Mouse (Mus musculus): ENCODE data around the gene Cyb5rl. TPM values are rescaled to one million over a fixed set of nuclear protein-coding genes. Genes with fewer than 3 reads are reported as not detected.

Cyb5rl gene
- polyA plus RNA-seq (2011; ENCODE audit: insufficient read depth, insufficient read length, low read depth, missing spikeins): 4.8 and 5.3 TPM in 2 replicates

DNA sequence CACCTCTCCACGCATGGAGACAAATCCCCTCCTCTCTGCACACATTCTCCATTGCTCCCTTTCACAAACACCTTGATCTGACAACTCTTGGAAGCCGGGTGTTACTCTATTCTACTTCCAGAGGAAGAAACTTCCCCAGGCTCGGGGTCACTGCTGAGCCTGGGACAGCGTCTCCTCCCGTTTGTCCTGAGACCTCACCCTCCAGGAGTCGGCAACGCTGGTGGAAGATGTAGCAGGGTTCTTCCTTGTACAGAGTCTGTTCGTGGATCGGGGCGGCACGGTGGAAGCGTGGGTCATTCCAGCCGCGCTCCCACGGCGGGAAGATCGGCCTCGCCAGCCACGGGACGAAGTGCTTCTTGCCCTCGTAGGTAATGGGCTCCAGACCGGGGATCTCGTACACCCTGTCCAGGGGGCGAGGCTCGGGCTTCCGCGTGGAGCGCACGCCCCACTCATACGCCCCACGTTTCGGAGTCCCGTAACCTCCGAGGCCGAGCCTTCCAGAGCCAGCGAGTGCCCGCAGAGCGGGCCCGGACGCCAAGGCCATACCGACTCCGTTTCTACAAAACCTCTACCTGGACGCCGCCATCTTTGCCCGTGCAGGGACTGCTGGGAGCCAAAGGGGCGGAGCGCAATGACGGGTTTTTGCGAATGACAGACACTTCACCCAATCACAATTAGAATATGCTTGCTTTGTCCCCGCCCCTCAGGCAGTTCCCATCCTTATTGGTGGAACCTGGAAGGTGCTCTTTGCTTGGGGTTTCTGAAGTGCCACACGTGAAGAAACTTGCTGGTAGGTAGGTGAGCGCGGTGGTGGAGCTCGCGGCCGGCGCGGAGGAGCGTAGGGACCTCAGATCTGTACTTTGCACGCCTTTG, at the start of gene Cyb5rl, which contains the start of gene Mrpl37:
Cyb5rl (plus strand) TSS at position 737 of the 873 bp plus-strand sequence.
Mrpl37 (minus strand) TSS at position 617 of the 873 bp plus-strand sequence.
- no peaks in the 10 kb centered on the region for H3K4me1 ChIP-seq (ENCODE audit: control insufficient read depth, insufficient read depth, low read length)
- no peak for TF ChIP-seq CTCF (IDR thresholded peaks at IDR 0.05; ENCODE audit: low read depth, low read length)
- TF ChIP-seq EP300 (IDR thresholded peaks at IDR 0.05; ENCODE audit: insufficient read depth, low read depth, low read length): 0 out of 2 replicates have a peak, but pooled peaks have one; percentile 41
- peak; percentile 95 for TF ChIP-seq POLR2A (IDR thresholded peaks at IDR 0.05; ENCODE audit: insufficient read depth, low read length)
- H3K9ac ChIP-seq (ENCODE audit: low read depth, poor library complexity, severe bottlenecking): peak within 1 kb of the TSS; percentile 91
- no peak within 1 kb of the TSS for H3K27ac ChIP-seq (ENCODE audit: insufficient read depth, low read length)
- peaks cover 11% of the 10 kb centered on the region for H3K36me3 ChIP-seq (ENCODE audit: control insufficient read depth, insufficient read depth, low read length, poor library complexity, severe bottlenecking)
- peak within 1 kb of the TSS; percentile 99 for H3K4me3 ChIP-seq (ENCODE audit: low read depth, low read length)
- no peaks in the 10 kb centered on the region for H3K9me3 ChIP-seq (replicated peaks; ENCODE audit: control insufficient read depth, insufficient read depth, low read length, poor library complexity, severe bottlenecking)
- H3K27me3 ChIP-seq (ENCODE audit: control insufficient read depth, insufficient read depth, low read length, poor library complexity, severe bottlenecking): no peaks in the 10 kb centered on the region

DNA sequence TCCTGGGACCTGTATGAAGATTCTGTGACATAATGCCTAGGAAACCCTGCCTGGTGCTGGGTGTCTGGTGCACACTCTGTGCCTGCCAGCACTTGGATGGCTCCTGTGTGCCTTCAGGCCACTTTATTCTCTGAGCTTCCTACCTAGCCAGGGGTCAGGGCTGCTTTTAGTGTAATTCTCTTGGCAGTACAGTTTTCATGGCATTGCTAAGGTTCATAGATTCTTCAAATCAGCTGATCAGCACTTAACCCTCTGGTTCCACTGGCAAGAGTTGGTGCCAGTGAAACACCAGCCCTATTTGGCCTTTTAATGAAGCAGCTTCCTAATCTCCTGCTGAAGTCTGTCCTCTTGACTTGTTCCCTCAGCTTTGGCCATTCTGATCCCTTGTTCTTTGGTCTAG, 49.5 kb upstream of the Cyb5rl start:
- Histone ChIP-seq H3K9ac (ENCODE audit: low read depth, poor library complexity, severe bottlenecking) (no peak overlapping the region), H3K36me3 (ENCODE audit: control insufficient read depth, insufficient read depth, low read length, poor library complexity, severe bottlenecking) (no peaks in the 10 kb centered on the region), H3K27me3 (ENCODE audit: control insufficient read depth, insufficient read depth, low read length, poor library complexity, severe bottlenecking) (no peaks in the 10 kb centered on the region), H3K9me3 (replicated peaks; ENCODE audit: control insufficient read depth, insufficient read depth, low read length, poor library complexity, severe bottlenecking) (no peaks in the 10 kb centered on the region), H3K4me1 (ENCODE audit: control insufficient read depth, insufficient read depth, low read length) (peaks cover 2% of the 10 kb centered on the region), H3K4me3 (ENCODE audit: low read depth, low read length) (no peak overlapping the region), H3K27ac (ENCODE audit: insufficient read depth, low read length) (no peak overlapping the region)
- TF ChIP-seq CTCF (IDR thresholded peaks at IDR 0.05; ENCODE audit: low read depth, low read length) (no peak), EP300 (IDR thresholded peaks at IDR 0.05; ENCODE audit: insufficient read depth, low read depth, low read length) (no peak), POLR2A (IDR thresholded peaks at IDR 0.05; ENCODE audit: insufficient read depth, low read length) (no peak)

GRCm38 (mm10) chr4:107018521-107018920, 48.3 kb upstream of the Cyb5rl start:
- no peaks in the 10 kb centered on the region for H3K36me3 ChIP-seq (ENCODE audit: control insufficient read depth, insufficient read depth, low read length, poor library complexity, severe bottlenecking)
- TF ChIP-seq EP300 (IDR thresholded peaks at IDR 0.05; ENCODE audit: insufficient read depth, low read depth, low read length) (no peak), POLR2A (IDR thresholded peaks at IDR 0.05; ENCODE audit: insufficient read depth, low read length) (no peak), CTCF (IDR thresholded peaks at IDR 0.05; ENCODE audit: low read depth, low read length) (no peak)
- no peaks in the 10 kb centered on the region for H3K9me3 ChIP-seq (replicated peaks; ENCODE audit: control insufficient read depth, insufficient read depth, low read length, poor library complexity, severe bottlenecking)
- no peak overlapping the region for H3K9ac ChIP-seq (ENCODE audit: low read depth, poor library complexity, severe bottlenecking)
- H3K4me3 ChIP-seq (ENCODE audit: low read depth, low read length): no peak overlapping the region
- peaks cover 2% of the 10 kb centered on the region for H3K4me1 ChIP-seq (ENCODE audit: control insufficient read depth, insufficient read depth, low read length)
- no peaks in the 10 kb centered on the region for H3K27me3 ChIP-seq (ENCODE audit: control insufficient read depth, insufficient read depth, low read length, poor library complexity, severe bottlenecking)
- no peak overlapping the region for H3K27ac ChIP-seq (ENCODE audit: insufficient read depth, low read length)

DNA sequence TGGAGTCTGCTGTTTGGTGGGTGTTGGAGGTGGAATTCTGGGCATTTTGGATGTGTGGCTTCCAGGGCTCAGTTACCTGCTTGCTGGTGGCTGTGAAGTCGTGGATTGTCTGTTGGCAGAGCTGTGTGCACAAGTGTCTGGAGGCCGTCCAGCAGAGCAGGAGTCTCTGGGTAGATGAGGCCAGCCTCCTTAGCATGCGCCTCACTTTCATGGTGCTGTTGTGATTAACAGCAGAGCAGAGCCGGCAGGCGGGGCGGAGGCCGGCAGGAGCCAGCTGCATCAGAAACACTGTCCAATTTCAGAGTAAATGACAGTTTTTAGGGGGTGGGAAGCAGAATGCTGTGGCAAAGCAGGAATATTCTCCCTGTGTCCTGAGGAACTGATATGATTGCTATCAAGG, 47.8 kb upstream of the Cyb5rl start:
- TF ChIP-seq POLR2A (IDR thresholded peaks at IDR 0.05; ENCODE audit: insufficient read depth, low read length): no peak
- no peak for TF ChIP-seq EP300 (IDR thresholded peaks at IDR 0.05; ENCODE audit: insufficient read depth, low read depth, low read length)
- no peak for TF ChIP-seq CTCF (IDR thresholded peaks at IDR 0.05; ENCODE audit: low read depth, low read length)
- H3K4me1 ChIP-seq (ENCODE audit: control insufficient read depth, insufficient read depth, low read length): peaks cover 2% of the 10 kb centered on the region
- no peak overlapping the region for H3K9ac ChIP-seq (ENCODE audit: low read depth, poor library complexity, severe bottlenecking)
- no peaks in the 10 kb centered on the region for H3K27me3 ChIP-seq (ENCODE audit: control insufficient read depth, insufficient read depth, low read length, poor library complexity, severe bottlenecking)
- no peaks in the 10 kb centered on the region for H3K9me3 ChIP-seq (replicated peaks; ENCODE audit: control insufficient read depth, insufficient read depth, low read length, poor library complexity, severe bottlenecking)
- H3K4me3 ChIP-seq (ENCODE audit: low read depth, low read length): no peak overlapping the region
- no peak overlapping the region for H3K27ac ChIP-seq (ENCODE audit: insufficient read depth, low read length)
- H3K36me3 ChIP-seq (ENCODE audit: control insufficient read depth, insufficient read depth, low read length, poor library complexity, severe bottlenecking): no peaks in the 10 kb centered on the region

GRCm38 (mm10) chr4:107020287-107021000, 46.3 kb upstream of the Cyb5rl start:
- H3K4me1 ChIP-seq (ENCODE audit: control insufficient read depth, insufficient read depth, low read length): peaks cover 2% of the 10 kb centered on the region
- no peak overlapping the region for H3K4me3 ChIP-seq (ENCODE audit: low read depth, low read length)
- no peaks in the 10 kb centered on the region for H3K27me3 ChIP-seq (ENCODE audit: control insufficient read depth, insufficient read depth, low read length, poor library complexity, severe bottlenecking)
- H3K9me3 ChIP-seq (replicated peaks; ENCODE audit: control insufficient read depth, insufficient read depth, low read length, poor library complexity, severe bottlenecking): no peaks in the 10 kb centered on the region
- H3K27ac ChIP-seq (ENCODE audit: insufficient read depth, low read length): no peak overlapping the region
- no peaks in the 10 kb centered on the region for H3K36me3 ChIP-seq (ENCODE audit: control insufficient read depth, insufficient read depth, low read length, poor library complexity, severe bottlenecking)
- TF ChIP-seq EP300 (IDR thresholded peaks at IDR 0.05; ENCODE audit: insufficient read depth, low read depth, low read length) (no peak), CTCF (IDR thresholded peaks at IDR 0.05; ENCODE audit: low read depth, low read length) (no peak)
- H3K9ac ChIP-seq (ENCODE audit: low read depth, poor library complexity, severe bottlenecking): no peak overlapping the region
